Mouse (Mus musculus) limb, embryonic 13.5 days (tissue): Measurements from ENCODE around the gene Ndufc1. TPM values are rescaled to one million over a fixed set of nuclear protein-coding genes. Genes with fewer than 3 reads are reported as not detected.
"Not testable (repeated sequence)": the region's sequence is repeated elsewhere in the genome, so short reads cannot be mapped to it uniquely, and the experiment has no call there.

ENCODE experiments used
- ATAC-seq: fragments of 200-750 bp; cut with Nextera tagmentation; 2 replicates; pipeline ENCODE4 v1.8.0; 2017; ENCODE audit warnings: low read depth, moderate number of reproducible peaks, moderate TSS enrichment; ENCODE audit not compliant: low FRiP score
- H3K27ac ChIP-seq: fragments of 300-500 bp; sonication (generic); 2 replicates; pipeline ENCODE4 v1.5.1; 2015; ENCODE audit warnings: inconsistent platforms, mild to moderate bottlenecking, moderate library complexity
- H3K27me3 ChIP-seq: fragments of 300-500 bp; sonication (generic); 2 replicates; pipeline ENCODE4 v1.6.1; 2015; ENCODE audit warnings: mild to moderate bottlenecking, inconsistent platforms
- H3K36me3 ChIP-seq: fragments of 300-500 bp; sonication (generic); 2 replicates; pipeline ENCODE4 v1.6.1; 2015; ENCODE audit warnings: inconsistent platforms, mild to moderate bottlenecking, moderate library complexity
- H3K4me1 ChIP-seq: fragments of 300-500 bp; sonication (generic); 2 replicates; pipeline ENCODE4 v1.6.1; 2015; ENCODE audit warnings: inconsistent platforms
- H3K4me2 ChIP-seq: fragments of 300-500 bp; sonication (generic); replicated peaks from 2 replicates; pipeline ENCODE4 v1.6.1; 2015; ENCODE audit warnings: inconsistent platforms, mild to moderate bottlenecking, moderate library complexity
- H3K4me3 ChIP-seq: fragments of 300-500 bp; sonication (generic); 2 replicates; pipeline ENCODE4 v1.5.1; 2015; ENCODE audit warnings: moderate library complexity, mild to moderate bottlenecking, inconsistent platforms
- H3K9ac ChIP-seq: fragments of 300-500 bp; sonication (generic); 2 replicates; pipeline ENCODE4 v1.6.1; 2015; ENCODE audit warnings: mild to moderate bottlenecking, inconsistent platforms
- H3K9me3 ChIP-seq: fragments of 300-500 bp; sonication (generic); 2 replicates; pipeline ENCODE4 v1.6.1; 2016; ENCODE audit warnings: inconsistent platforms
- WGBS: fragments of 180-500 bp; shearing (Covaris S2); methylation state at CpG from one replicate; pipeline ENCODE4 v1.1.7; 2015; 5-methylcytosine and 5-hydroxymethylcytosine counted together
- polyA plus RNA-seq: library from polyadenylated mRNA; unstranded; fragments of >200 nt; fragmentation: Nextera tagmentation; extraction: Ambion mirVana; gene quantifications from 2 replicates; pipeline ENCODE4 v1.2.1, GENCODE M21; 2015

The Ndufc1 gene
- polyA plus RNA-seq, 1 experiment from 2014 or later: 645 TPM

GRCm38 (mm10) chr3:51394881-51395280, 13.9 kb downstream of the Ndufc1 start:
- no peak overlapping the region for H3K4me3 ChIP-seq
- H3K9ac ChIP-seq: no peak overlapping the region
- 76% methylated on average over 3 of the region's 3 CpGs for WGBS
- no peak overlapping the region for H3K27ac ChIP-seq
- H3K4me2 ChIP-seq: no peak overlapping the region
- no peaks in the 10 kb centered on the region for H3K36me3 ChIP-seq
- H3K9me3 ChIP-seq: no peaks in the 10 kb centered on the region
- ATAC-seq: no peak
- peaks cover 37% of the 10 kb centered on the region for H3K27me3 ChIP-seq
- H3K4me1 ChIP-seq: peaks cover 3% of the 10 kb centered on the region; the same call in 1 of the 2 replicates

- H3K9me3 ChIP-seq: no peaks in the 10 kb centered on the region
- no peak overlapping the region for H3K4me2 ChIP-seq
- 88% methylated on average over 2 of the region's 2 CpGs for WGBS
- H3K27ac ChIP-seq: no peak overlapping the region
- no peak for ATAC-seq
- no peaks in the 10 kb centered on the region for H3K36me3 ChIP-seq
- no peak overlapping the region for H3K4me3 ChIP-seq
- no peak overlapping the region for H3K9ac ChIP-seq
- peaks cover 37% of the 10 kb centered on the region for H3K27me3 ChIP-seq
- peaks cover 8% of the 10 kb centered on the region for H3K4me1 ChIP-seq
These were observed 15.1 kb downstream of the Ndufc1 start for GRCm38 (mm10) chr3:51393651-51394050.

GRCm38 (mm10) chr3:51393018-51393417, 15.8 kb downstream of the Ndufc1 start:
- not testable (repeated sequence) for H3K9ac ChIP-seq, H3K27ac ChIP-seq, H3K36me3 ChIP-seq, ATAC-seq, H3K4me1 ChIP-seq, H3K4me3 ChIP-seq, H3K9me3 ChIP-seq, H3K4me2 ChIP-seq
- WGBS: 92% methylated on average over 3 of the region's 3 CpGs
- peaks cover 33% of the 10 kb centered on the region for H3K27me3 ChIP-seq

- Histone ChIP-seq H3K36me3 (no peaks in the 10 kb centered on the region), H3K27me3 (peaks cover 22% of the 10 kb centered on the region), H3K9ac (no peak overlapping the region), H3K4me1 (peaks cover 8% of the 10 kb centered on the region), H3K9me3 (no peaks in the 10 kb centered on the region), H3K27ac (no peak overlapping the region), H3K4me3 (no peak overlapping the region), H3K4me2 (no peak overlapping the region)
- ATAC-seq: no peak
- whole genome bisulfite sequencing: 86% methylated on average over 5 of the region's 5 CpGs
These were observed 17.2 kb downstream of the Ndufc1 start for GRCm38 (mm10) chr3:51391591-51391990.

- H3K27me3 ChIP-seq: peaks cover 17% of the 10 kb centered on the region
- no peak for ATAC-seq
- no peaks in the 10 kb centered on the region for H3K9me3 ChIP-seq
- WGBS: 83% methylated on average over 5 of the region's 5 CpGs
- H3K36me3 ChIP-seq: no peaks in the 10 kb centered on the region
- H3K4me1 ChIP-seq: peaks cover 5% of the 10 kb centered on the region; the same call in 1 of the 2 replicates
- H3K9ac ChIP-seq: no peak overlapping the region
- no peak overlapping the region for H3K27ac ChIP-seq
- no peak overlapping the region for H3K4me2 ChIP-seq
- no peak overlapping the region for H3K4me3 ChIP-seq
These were observed 17.7 kb downstream of the Ndufc1 start for GRCm38 (mm10) chr3:51391095-51391494.

- no peaks in the 10 kb centered on the region for H3K9me3 ChIP-seq
- 8% methylated on average over 13 of the region's 13 CpGs for WGBS
- H3K27me3 ChIP-seq: 0 out of 2 replicates have a peak, but pooled peaks cover 8% of the 10 kb centered on the region
- no peaks in the 10 kb centered on the region for H3K36me3 ChIP-seq
- peaks cover 5% of the 10 kb centered on the region; the same call in 1 of the 2 replicates for H3K4me1 ChIP-seq
- H3K4me3 ChIP-seq: peak overlapping the region; percentile 25
- H3K9ac ChIP-seq: peak overlapping the region; percentile 53
- H3K27ac ChIP-seq: no peak overlapping the region
- peak overlapping the region; percentile 57 for H3K4me2 ChIP-seq
- no peak for ATAC-seq
These were observed 19.9 kb downstream of the Ndufc1 start for GRCm38 (mm10) chr3:51388904-51389303.

- no peak for ATAC-seq
- no peak overlapping the region for H3K9ac ChIP-seq
- H3K4me3 ChIP-seq: no peak overlapping the region
These were observed 20.9 kb downstream of the Ndufc1 start for GRCm38 (mm10) chr3:51387868-51388381.

GRCm38 (mm10) chr3:51387134-51387451, 21.7 kb downstream of the Ndufc1 start:
- Histone ChIP-seq H3K36me3 (no peaks in the 10 kb centered on the region), H3K9me3 (no peaks in the 10 kb centered on the region), H3K27me3 (0 out of 2 replicates have a peak, but pooled peaks cover 8% of the 10 kb centered on the region), H3K4me3 (no peak overlapping the region), H3K4me2 (no peak overlapping the region), H3K9ac (no peak overlapping the region), H3K4me1 (peaks cover 5% of the 10 kb centered on the region; the same call in 1 of the 2 replicates), H3K27ac (no peak overlapping the region)
- no peak for ATAC-seq
- WGBS: 87% methylated on average over 3 of the region's 3 CpGs

More at GRCm38 (mm10) chr3:51387868-51388381, 20.9 kb downstream of the Ndufc1 start:
- Histone ChIP-seq H3K36me3 (no peaks in the 10 kb centered on the region), H3K27ac (no peak overlapping the region), H3K4me2 (no peak overlapping the region), H3K27me3 (0 out of 2 replicates have a peak, but pooled peaks cover 8% of the 10 kb centered on the region), H3K9me3 (no peaks in the 10 kb centered on the region), H3K4me1 (peaks cover 5% of the 10 kb centered on the region; the same call in 1 of the 2 replicates)
- 70% methylated on average over 8 of the region's 8 CpGs for WGBS

GRCm38 (mm10) chr3:51386441-51387133, 22.2 kb downstream of the Ndufc1 start:
- no peak for ATAC-seq
- Histone ChIP-seq H3K4me2 (no peak overlapping the region), H3K4me1 (peaks cover 5% of the 10 kb centered on the region; the same call in 1 of the 2 replicates), H3K27ac (no peak overlapping the region), H3K36me3 (no peaks in the 10 kb centered on the region), H3K27me3 (0 out of 2 replicates have a peak, but pooled peaks cover 8% of the 10 kb centered on the region), H3K9ac (no peak overlapping the region), H3K9me3 (no peaks in the 10 kb centered on the region), H3K4me3 (no peak overlapping the region)
- WGBS: 43% methylated on average over 12 of the region's 12 CpGs

GRCm38 (mm10) chr3:51383409-51383808, 25.4 kb downstream of the Ndufc1 start:
- Histone ChIP-seq H3K4me3 (no peak overlapping the region), H3K27ac (no peak overlapping the region), H3K4me2 (no peak overlapping the region), H3K36me3 (no peaks in the 10 kb centered on the region), H3K27me3 (0 out of 2 replicates have a peak, but pooled peaks cover 5% of the 10 kb centered on the region), H3K9me3 (no peaks in the 10 kb centered on the region), H3K4me1 (no peaks in the 10 kb centered on the region; the same call in 1 of the 2 replicates), H3K9ac (no peak overlapping the region)
- 79% methylated on average over 12 of the region's 12 CpGs for WGBS
- no peak for ATAC-seq

GRCm38 (mm10) chr3:51380660-51381014, 28.2 kb downstream of the Ndufc1 start:
- Histone ChIP-seq H3K4me3 (no peak overlapping the region), H3K4me1 (no peaks in the 10 kb centered on the region; the same call in 1 of the 2 replicates), H3K36me3 (no peaks in the 10 kb centered on the region), H3K9ac (no peak overlapping the region), H3K27ac (no peak overlapping the region), H3K9me3 (no peaks in the 10 kb centered on the region), H3K4me2 (no peak overlapping the region), H3K27me3 (no peaks in the 10 kb centered on the region)
- ATAC-seq: no peak
- WGBS: 60% methylated on average over 4 of the region's 5 CpGs

- Histone ChIP-seq H3K4me2 (no peak overlapping the region), H3K4me1 (no peaks in the 10 kb centered on the region; the same call in 1 of the 2 replicates), H3K36me3 (no peaks in the 10 kb centered on the region), H3K27me3 (no peaks in the 10 kb centered on the region), H3K9ac (no peak overlapping the region), H3K27ac (no peak overlapping the region), H3K9me3 (no peaks in the 10 kb centered on the region), H3K4me3 (no peak overlapping the region)
- 83% methylated on average over 5 of the region's 5 CpGs for WGBS
- no peak for ATAC-seq
These were observed 28.8 kb downstream of the Ndufc1 start for GRCm38 (mm10) chr3:51379786-51380659.
